Mouse (Mus musculus): ENCODE measurements around the gene Zbtb14. TPM values are rescaled to one million over a fixed set of nuclear protein-coding genes. Genes with fewer than 3 reads are reported as not detected.

Gene Zbtb14
- 10 to 100 TPM; 23.2 to 23.7 TPM for total RNA-seq (2021)
- long read RNA-seq, experiment 1, full-length matches to known transcripts, result 16 of 20 reads
- long read RNA-seq, experiment 1, partial matches to known transcripts, result 0 of 20 reads
- long read RNA-seq, experiment 1, other reads (novel, unspliced or antisense), result 4 of 20 reads
- long read RNA-seq, experiment 2, full-length matches to known transcripts, result 38 of 46 reads
- long read RNA-seq, experiment 2, partial matches to known transcripts, result 0 of 46 reads
- long read RNA-seq, experiment 2, other reads (novel, unspliced or antisense), result 8 of 46 reads

DNA sequence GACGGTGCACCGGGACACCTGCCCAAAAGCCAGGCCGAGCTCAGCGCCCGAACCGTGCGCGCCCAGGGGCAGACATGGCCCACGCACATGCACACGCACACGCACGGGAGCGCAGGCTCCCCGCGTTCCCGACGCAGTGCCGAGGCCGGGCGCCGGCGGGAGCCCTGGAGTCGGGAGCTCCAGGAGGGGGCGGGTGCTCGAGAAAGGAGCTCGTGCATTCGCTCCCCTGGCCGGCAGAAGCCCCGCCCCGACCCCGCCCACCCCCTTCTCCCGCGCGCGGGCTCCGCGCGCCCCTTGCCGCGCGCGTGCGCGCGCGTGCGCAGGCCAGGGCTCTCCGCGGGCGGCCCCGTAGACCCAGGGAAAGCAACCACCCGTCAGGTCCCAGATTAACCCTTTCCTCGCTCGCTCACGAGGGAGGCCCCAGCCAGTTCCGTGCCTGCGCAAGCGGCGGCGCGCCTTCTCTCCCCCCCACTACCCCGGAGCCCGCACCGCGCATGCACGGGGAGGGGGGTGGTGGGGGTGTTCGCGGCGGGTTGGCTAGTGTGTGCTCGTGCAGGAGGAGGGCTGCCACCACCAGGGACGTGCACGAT is at the start of gene Zbtb14:
TSS of gene Zbtb14 (plus strand) at position 540 of the 590 bp plus-strand sequence.
- DNase-seq (ENCODE audit: low spot score in 2 of 2), result peak; percentile 87 to 92

DNA sequence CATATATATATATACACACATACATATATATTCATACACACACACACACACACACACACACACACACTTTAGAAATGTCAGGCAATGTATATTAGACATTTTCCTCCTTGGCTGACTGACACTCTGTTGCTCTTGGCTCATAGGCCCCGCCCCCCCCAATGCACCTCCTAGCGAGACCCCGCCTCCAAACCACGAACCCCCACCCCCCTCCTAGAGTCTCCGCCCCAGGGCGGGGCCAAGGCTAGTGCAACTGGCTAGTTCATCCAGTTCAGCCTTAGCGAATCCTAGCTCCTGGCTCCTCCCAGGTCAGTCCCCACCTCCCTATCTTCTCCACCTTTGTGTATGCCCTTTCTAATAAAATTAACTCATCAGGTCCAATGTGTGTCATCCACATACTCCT is 36.8 kb upstream of the Zbtb14 start:
- DNase-seq (ENCODE audit: low spot score in 2 of 2), result no peak

DNA sequence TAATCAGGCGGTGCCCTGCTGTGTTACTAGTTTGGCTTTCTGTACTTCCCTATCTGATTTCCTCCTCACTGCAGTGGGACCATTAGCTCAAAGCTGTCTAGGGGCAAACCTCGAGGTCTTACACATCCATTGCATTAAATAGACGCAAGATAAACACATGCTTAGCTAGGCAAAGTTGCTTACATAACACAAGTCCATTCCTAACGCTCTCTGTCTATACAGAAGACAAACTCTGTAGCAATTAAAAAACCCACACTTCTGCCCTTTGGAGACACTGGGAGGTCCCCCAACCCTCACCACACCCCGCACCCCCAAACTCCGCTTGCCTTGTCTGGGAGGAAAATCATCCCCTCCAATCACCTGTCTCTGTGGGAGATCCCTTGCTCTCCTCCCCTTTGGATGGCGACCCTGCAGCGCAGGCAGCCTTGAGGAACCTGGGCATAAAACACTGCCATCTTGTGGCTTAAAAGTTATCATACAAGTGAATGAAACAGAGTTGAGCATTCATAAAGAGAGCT is 33.8 kb upstream of the Zbtb14 start:
- DNase-seq (ENCODE audit: low spot score in 2 of 2), result no peak

DNA sequence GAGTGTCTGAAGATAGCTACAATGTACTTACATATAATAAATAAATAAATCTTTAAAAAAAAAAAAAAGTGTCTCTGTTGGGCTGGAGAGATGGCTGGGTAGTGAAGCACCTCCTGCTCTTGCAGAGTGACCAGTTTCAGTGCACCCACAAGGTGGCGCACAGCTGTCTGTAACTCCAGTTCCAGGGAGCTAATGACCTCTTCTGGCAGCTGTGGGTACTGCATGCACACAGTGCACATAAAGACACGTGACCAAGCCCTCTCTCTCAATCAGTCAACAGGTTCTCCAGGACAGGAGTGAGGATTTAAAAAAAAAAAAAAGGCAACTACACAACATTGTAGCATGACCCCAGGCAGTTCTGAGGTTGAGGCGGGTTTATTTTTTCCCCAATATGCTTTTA is 17.8 kb upstream of the Zbtb14 start:
- no peak for DNase-seq (ENCODE audit: low spot score in 2 of 2)

DNA sequence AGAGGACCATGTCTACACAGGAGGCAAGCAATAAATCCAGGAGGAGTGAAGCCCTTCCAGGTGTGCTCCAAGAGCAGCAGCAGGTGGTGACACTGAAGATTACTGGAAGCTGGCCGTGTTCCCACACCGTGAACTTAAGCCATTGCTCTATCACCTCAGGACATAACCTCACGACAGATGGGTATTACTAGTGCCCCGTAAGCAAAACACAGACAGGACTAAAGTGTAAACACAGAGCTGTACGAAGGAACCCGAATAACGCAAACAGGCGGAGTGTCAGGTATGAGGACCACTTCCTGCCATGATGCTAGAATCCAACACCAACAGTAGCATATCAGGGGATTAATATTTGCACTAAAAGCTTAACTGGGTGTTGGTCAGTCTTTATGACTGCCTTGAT is 2.0 kb upstream of the Zbtb14 start:
- no peak for DNase-seq (ENCODE audit: low spot score in 2 of 2)

DNA sequence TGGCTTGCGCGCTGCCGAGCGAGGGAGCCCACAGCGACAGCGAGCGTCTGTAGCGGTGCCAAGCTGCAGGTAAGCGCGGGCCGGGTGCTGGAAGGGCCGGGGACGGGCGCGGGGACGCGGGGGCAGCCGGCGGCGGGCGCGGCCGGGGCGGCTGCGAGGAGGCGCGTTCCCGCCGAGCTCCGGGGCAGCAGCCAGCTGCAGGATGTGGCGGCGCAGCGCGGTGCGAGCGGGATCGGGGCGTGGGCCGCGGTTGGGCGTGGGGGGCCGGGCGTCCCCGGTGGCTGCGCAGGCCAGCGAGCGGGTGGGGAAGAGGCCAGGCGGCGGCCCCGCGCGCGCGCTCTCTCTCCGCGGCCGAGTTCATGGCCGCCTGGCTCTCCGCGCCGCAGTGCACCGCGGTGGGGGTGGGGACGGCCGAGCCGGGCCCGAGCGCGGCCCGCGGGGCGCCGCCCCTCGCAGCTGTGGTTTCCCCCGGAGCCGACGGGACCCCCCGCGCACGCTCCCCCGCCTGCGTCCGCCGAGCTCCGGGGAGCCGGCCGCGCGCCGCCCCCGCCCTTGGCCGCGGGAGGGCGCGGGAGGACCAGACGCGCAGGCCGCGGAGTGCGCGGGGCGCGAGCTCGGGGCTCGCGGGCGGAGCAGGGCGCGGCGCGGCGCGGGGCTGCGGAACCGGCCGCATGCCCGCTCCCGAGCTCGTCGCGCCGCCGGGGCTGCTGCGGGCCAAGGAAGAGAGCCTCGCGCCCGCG is 521 bp downstream of the Zbtb14 start:
- DNase-seq (ENCODE audit: low spot score in 2 of 2), result peak; percentile 54 to 64

DNA sequence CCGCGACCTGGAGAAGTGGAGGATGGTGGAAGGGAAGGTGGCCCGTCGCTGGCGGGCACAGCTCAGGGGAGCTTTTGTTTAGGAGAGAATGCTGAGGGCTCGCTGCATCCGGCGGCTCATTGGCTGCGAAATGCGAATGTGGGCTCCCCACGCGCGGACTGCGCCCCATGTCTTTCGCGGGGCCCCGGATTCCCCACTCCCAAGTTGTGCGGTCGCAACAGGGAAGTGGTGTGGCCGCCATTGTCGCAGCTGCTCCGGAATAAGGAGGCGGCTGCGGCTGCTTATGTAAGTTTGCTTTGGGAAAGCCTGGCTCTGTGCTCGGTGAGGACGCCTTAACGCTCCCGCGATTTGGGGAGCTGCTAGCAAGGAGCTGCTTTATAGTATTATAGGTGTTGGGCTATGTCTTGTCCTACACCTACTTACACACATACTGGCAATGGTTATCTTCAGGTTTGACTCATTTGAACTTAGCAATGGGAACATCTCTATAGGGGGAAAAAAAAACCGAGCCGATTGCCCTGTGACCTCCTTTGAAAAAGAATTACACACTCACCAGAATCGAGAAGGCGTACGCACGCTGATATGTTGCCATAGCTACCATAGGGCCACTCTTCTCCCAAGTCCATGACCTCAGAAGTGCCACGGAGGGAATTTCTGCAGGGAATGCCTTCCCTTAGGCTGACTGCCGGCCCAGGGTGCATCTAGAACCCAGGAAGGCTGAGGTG is 1.3 kb downstream of the Zbtb14 start:
- peak in 1 of 2 experiments; percentile 40 for DNase-seq (ENCODE audit: low spot score in 2 of 2)

DNA sequence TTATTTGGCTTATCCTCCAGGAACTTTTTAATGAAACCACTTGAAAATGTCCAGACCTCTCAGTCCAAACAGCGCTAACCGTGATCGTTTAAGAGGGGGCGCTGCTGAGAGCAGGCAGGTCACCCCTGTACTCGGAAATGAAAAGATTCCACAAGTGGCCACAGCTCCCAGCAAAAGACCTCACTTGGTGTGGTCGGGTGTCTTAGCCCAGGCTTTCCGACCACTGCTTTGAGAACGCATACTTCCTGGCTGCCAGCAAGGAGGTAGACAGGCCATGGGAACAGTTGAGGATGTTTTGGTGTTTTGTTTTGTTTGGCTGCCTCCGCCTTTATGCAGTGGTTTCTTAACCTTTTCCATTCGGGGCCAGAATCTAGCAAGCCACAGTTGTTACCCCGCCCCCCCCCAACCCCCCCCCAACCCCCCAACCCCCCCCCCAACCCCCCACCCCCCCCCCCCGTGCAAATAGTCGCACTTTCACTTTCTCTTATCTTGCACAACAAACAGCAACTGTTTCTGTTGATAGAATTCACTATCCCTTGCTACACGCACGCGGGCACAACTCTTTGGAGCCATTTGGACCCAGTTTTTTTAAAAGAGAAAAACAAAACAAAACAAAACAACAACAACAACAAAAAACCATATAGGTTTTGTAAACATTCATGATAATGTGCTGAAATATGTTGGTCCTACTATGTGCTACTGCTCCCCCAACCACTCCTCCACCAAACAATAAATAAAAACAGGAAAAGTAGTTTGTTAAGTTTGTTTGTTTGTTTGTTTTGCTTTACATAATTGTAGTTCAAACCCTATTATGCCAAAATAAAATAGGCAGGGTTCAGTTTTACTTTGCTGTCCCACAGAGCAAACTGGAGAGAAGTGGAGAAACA is 13.5 kb downstream of the Zbtb14 start:
- DNase-seq (ENCODE audit: low spot score in 2 of 2), result no peak

DNA sequence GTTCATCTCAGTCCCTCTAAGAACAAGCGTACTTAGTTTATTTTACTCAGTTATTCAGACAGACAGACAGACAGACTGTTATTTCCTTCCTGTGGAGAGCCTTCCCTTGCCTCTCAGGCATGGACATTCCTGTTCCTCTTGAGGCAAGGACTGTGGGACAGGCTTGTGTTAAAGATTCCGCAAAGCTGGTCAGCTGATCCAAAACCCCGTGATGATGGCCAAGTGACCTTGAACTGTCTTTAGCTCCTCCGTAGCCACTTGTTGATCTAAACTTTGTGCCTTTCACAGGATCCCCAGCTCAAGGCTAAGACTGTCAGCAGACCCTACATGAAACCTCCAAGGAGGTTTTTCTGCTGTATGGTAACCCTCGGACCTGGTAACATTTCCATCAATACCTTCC is 14.3 kb downstream of the Zbtb14 start:
- DNase-seq (ENCODE audit: low spot score in 2 of 2), result no peak

DNA sequence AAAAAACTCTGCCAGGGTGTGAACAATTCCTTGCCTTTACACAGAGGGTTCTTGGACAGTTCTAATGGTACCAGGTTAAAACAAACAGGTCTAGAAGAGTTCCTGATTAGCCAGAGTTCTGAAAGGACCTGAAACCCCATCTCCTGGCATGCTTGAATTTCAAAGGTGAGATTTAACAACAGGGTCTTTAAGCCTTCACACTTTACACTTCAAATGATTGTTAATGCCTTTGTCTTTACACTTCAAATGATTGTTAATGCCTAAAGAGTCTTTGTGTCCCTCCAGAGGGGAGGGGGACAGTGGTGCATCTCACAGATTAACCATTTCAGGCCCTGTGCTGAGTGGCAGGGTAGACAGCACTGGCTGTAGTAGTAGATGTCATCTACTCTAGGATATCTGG is 15.2 kb downstream of the Zbtb14 start:
- no peak for DNase-seq (ENCODE audit: low spot score in 2 of 2)

DNA sequence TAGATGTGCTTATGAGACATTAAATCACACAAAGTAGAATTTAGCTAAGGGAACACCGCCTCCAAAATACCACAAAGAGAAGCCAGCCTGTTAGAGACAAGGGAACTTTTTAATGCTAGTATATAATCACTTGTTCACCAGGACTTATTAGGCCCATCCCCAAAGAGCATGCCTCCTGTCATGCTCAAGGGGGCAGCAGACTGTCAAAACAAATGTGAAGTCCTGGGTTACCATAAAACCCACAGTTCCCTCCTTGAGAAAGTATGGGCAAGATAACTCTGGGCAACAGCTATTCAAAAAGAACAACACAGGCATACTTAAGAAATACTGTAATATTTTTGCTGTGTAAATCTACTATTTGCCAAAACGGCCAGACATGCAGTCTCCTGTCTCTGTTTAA is 18.3 kb downstream of the Zbtb14 start:
- no peak for DNase-seq (ENCODE audit: low spot score in 2 of 2)

DNA sequence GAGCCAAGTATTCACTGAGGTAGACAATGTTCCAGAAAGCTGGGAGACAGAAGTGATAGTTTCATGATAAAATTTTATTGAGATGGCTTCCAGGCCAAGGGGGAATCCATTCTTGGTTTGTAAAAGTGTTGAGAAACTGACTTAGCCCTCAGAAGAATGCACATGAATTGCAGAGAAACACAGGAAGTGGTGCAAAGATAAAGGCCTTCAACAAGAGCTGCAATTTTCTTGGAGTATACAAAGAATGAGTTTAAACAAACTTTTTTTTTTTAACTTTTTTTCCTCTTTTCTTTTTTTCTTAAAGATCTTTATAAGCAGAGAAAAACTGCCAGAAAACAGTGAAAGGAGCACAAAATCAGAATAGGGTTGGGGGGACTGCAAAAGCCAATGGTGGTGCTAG is 33.3 kb downstream of the Zbtb14 start:
- DNase-seq (ENCODE audit: low spot score in 2 of 2), result no peak

DNA sequence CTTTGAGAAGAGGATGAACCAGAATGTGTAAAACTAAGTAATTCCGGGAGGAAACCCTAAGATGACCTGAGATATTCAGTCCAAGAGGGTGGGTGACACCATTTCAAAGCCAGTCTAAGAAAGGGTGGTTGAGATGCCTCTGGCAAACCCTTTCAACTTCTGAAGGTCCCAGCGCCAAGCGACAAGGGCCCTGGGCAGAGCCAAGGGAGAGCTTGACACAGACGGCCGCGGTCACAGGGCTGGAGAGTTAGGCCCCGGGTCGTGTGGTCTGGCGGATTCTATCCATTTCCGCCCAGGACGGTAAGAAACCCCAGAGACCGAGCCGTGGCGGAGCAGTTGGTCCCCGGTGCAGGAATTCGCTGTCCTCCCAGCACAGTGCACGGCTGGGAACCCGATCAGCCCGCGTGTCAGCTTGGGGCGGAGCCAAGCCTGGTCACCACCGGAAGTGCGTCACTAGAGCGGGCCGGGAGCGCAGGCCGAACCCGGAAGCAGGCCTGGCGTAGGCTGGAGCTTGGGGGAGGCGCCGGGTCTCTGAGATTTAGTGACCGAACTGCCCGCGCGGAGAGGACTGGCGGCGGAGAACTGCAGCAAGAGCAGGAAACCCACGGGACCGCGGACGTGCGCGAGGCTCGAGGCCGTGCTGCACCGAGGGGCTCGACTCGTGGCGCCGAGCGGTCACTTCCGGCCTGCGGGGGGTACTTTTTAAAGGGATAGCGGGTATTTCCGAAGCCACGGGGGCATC is 34.2 kb downstream of the Zbtb14 start:
- peak; percentile 82 to 91 for DNase-seq (ENCODE audit: low spot score in 2 of 2)

DNA sequence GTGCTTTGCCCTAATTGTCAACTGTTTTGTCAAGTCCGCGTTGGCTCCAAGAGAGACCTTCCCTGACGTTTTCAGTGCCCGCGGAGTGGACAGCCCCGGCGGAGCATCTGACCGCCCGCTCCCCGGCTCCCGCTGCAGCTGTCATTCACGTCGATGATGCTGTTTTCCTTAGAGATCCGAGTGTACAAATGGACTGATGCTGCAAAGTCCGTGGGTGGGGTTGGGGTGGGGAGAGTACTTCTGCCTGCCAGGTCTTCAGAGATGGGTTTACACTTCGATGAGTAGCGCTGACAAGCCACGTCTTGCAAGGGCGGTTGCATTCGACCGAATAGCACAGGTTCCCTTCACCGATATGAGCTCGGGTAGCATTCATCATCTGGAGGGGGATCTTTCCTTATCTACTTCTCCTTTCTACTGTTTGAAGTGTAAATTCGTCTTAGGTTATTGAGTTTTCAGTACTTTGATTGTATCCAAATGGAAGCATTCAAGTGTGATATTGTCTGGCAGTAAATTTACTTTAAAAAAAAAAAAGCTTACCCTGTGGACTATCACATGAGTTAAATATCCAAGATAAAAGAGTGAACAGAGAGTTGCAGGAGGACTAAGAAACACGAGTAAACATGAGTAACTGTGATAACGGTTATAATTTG is 35.0 kb downstream of the Zbtb14 start:
- no peak for DNase-seq (ENCODE audit: low spot score in 2 of 2)

DNA sequence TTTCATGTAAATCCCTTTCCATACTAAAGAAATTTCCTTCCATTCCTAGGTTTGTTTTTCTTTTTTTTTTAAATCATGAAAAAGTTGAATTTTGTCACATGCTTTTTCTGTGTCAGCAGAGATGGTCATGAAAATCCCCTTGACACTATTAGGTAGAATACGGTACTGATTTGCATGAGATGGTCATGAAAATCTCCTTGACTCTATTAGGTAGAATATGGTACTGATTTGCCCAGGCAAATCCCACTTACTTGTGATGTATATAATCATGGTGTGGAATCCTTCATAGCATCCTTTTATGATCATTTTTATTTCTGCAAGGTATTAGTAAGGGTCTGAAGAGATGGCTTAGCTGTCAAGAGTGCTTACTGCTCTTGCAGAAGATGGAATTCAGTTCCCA is 38.7 kb downstream of the Zbtb14 start:
- no peak for DNase-seq (ENCODE audit: low spot score in 2 of 2)

DNA sequence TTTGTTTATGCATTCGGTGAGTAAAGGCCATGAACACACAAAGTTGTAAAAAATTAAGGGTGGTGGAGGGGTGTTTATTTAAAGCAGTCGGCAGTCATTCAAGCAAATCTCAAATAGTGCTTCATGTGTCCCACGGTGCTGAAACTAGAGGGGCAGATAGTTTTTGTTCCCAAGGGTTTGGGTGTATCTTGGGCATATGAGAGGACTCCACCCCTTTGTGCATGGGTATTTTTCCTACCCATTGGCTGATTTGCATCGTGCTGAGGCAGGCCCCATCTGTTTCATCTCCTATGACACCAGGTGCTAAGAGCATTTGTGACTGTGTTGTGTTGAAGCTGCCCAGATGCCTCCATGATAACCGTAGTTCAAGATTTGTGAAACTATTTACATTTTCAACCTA is 55.0 kb downstream of the Zbtb14 start:
- DNase-seq (ENCODE audit: low spot score in 2 of 2), result no peak

DNA sequence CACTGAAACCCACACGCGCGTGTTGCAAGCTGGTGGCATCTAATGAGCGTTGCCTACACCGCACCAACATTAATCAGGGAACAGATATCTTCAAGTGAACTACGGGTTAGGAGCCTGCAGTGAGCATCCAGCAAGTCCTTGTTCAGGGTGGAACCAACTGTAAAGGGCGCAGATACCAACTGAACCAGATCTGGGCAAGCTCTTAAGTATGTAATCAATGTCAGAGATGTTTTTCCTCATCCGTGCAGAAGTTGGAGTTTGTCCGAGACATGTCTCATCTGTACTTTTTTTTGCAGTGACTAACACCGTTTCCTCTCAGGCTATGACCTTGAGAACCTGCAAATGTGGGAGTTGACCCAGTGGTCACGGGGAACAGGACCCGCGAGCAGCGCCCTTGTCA is 55.6 kb downstream of the Zbtb14 start:
- DNase-seq (ENCODE audit: low spot score in 2 of 2), result no peak

DNA sequence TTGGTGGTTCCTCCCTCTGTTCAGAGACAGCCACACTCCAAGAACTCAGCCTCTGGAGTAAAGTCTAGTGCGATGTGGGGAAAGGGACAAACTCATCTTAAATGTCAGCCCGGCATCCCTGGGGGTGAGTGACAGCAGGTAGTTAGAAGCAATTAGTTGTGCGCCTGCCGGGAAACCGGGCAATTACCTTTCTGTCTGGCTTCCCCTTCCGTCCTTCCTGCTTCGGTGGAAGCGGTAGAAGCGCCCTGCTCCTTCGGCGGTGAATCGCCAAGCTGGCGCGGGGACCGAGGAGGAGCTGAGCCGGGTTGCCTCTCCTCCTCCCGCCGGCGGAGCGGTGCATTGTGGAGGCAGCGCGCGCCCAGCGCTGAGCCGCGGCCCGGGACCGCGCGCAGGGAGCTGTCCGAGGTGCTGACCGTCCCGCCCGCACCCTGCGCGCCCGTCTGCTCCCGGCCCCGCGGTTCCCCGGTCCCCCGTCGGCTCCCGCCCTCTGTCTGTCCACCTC is 56.2 kb downstream of the Zbtb14 start, which contains the start of gene Akain1:
TSS of gene Akain1 (plus strand) at position 337 of the 502 bp plus-strand sequence.
- peak; percentile 62 to 67 for DNase-seq (ENCODE audit: low spot score in 2 of 2)
